Mouse (Mus musculus) heart, embryonic 15.5 days (tissue): ENCODE results near the gene Tmem183a. TPM values are rescaled to one million over a fixed set of nuclear protein-coding genes. Genes with fewer than 3 reads are reported as not detected.

Experiments
- ATAC-seq: fragments of 200-750 bp; cut with Nextera tagmentation; replicated peaks from 2 replicates; pipeline ENCODE4 v1.8.0; 2017; ENCODE audit warnings: low read depth, moderate TSS enrichment; ENCODE audit not compliant: insufficient number of reproducible peaks, insufficient read depth, low FRiP score
- H3K27ac ChIP-seq: fragments of 300-500 bp; sonication (generic); 2 replicates; pipeline ENCODE4 v1.5.1; 2015; ENCODE audit warnings: mild to moderate bottlenecking, inconsistent platforms
- H3K27me3 ChIP-seq: fragments of 300-500 bp; sonication (generic); 2 replicates; pipeline ENCODE4 v1.6.1; 2015; ENCODE audit warnings: inconsistent platforms
- H3K36me3 ChIP-seq: fragments of 300-500 bp; sonication (generic); 2 replicates; pipeline ENCODE4 v1.6.1; 2015; ENCODE audit warnings: mild to moderate bottlenecking, inconsistent platforms
- H3K4me1 ChIP-seq: fragments of 300-500 bp; sonication (generic); replicated peaks from 2 replicates; pipeline ENCODE4 v1.6.1; 2015; ENCODE audit warnings: inconsistent platforms
- H3K4me2 ChIP-seq: fragments of 300-500 bp; sonication (generic); 2 replicates; pipeline ENCODE4 v1.6.1; 2015; ENCODE audit warnings: inconsistent platforms, mild to moderate bottlenecking, moderate library complexity
- H3K4me3 ChIP-seq: fragments of 300-500 bp; sonication (generic); 2 replicates; pipeline ENCODE4 v1.5.1; 2015; ENCODE audit warnings: mild to moderate bottlenecking, inconsistent platforms
- H3K9ac ChIP-seq: fragments of 300-500 bp; sonication (generic); 2 replicates; pipeline ENCODE4 v1.6.1; 2015; ENCODE audit warnings: mild to moderate bottlenecking, inconsistent platforms
- H3K9me3 ChIP-seq: fragments of 300-500 bp; sonication (generic); replicated peaks from 2 replicates; pipeline ENCODE4 v1.6.1; 2016; ENCODE audit warnings: inconsistent platforms
- WGBS: fragments of 180-500 bp; shearing (Covaris S2); methylation state at CpG from one replicate; pipeline ENCODE4 v1.1.7; 2015; ENCODE audit warnings: mixed read lengths; 5-methylcytosine and 5-hydroxymethylcytosine counted together
- polyA plus RNA-seq: library from polyadenylated mRNA; unstranded; fragments of >200 nt; fragmentation: Nextera tagmentation; extraction: Ambion mirVana; gene quantifications from 2 replicates; pipeline ENCODE4 v1.2.1, GENCODE M21; 2015

Tmem183a gene
- polyA plus RNA-seq, 1 experiment from 2014 or later, result 53.0 TPM

DNA sequence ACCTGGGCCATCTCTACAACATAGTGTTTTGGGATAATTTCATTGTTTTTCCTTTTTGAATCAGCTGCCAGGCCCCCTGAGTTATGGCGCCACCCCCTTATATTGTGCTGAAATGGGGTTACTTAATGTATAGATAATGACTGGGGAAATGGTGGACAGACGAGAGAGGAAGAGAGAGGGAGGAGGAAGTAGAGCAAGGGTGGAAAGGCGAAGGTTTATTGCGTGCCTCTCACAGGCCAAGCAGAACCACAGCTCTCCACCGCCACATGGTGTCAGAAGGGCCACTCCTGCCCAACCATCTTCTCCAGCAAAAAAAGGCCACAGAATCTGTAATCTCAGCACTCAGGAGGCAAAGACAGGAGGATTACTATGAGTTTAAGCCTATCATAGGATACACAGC lies 46.6 kb downstream of the Tmem183a start:
- no peak overlapping the region for H3K27ac ChIP-seq
- H3K27me3 ChIP-seq, result no peaks in the 10 kb centered on the region
- H3K4me2 ChIP-seq, result no peak overlapping the region
- no peaks in the 10 kb centered on the region for H3K4me1 ChIP-seq
- no peaks in the 10 kb centered on the region for H3K9me3 ChIP-seq
- H3K9ac ChIP-seq, result no peak overlapping the region
- WGBS, result 84% methylated on average over 5 of the region's 5 CpGs
- no peak overlapping the region for H3K4me3 ChIP-seq
- no peak for ATAC-seq
- H3K36me3 ChIP-seq, result peaks cover 9% of the 10 kb centered on the region; the same call in 1 of the 2 replicates

DNA sequence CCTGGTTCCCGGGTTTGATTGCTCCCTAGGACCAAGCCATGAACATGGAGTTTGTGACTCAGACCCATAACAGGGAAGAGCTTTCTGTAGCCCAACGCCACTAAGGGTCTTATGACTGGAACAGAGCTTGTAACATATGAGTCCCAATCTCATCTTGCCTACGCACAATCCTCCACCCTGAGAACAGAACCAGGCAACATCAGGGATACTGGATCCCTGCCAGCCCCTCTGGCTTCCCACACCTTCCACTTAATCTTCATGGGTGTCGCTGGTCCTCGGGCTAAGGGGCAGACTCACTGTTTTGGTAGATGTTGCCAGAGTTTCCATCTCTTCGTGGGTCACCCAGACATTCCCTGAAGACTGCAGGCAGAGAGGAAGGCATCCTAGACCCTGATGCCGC lies 50.0 kb downstream of the Tmem183a start:
- Histone ChIP-seq H3K36me3 (peaks cover under 1% of the 10 kb centered on the region; the same call in 1 of the 2 replicates), H3K4me2 (no peak overlapping the region), H3K9ac (no peak overlapping the region), H3K4me1 (no peaks in the 10 kb centered on the region; the same call in 1 of the 2 replicates), H3K27ac (no peak overlapping the region), H3K4me3 (no peak overlapping the region), H3K27me3 (no peaks in the 10 kb centered on the region), H3K9me3 (no peaks in the 10 kb centered on the region)
- ATAC-seq, result no peak
- WGBS, result 81% methylated on average over 7 of the region's 7 CpGs

GRCm38 (mm10) chr1:134310729-134311128 lies 51.0 kb downstream of the Tmem183a start:
- Histone ChIP-seq H3K4me3 (no peak overlapping the region), H3K27me3 (no peaks in the 10 kb centered on the region), H3K4me1 (no peaks in the 10 kb centered on the region; the same call in 1 of the 2 replicates), H3K27ac (no peak overlapping the region), H3K4me2 (no peak overlapping the region), H3K36me3 (no peaks in the 10 kb centered on the region; the same call in 1 of the 2 replicates), H3K9ac (no peak overlapping the region), H3K9me3 (no peaks in the 10 kb centered on the region)
- WGBS, result 84% methylated on average over 3 of the region's 3 CpGs
- ATAC-seq, result no peak

- Histone ChIP-seq H3K27me3 (no peaks in the 10 kb centered on the region), H3K4me3 (no peak overlapping the region), H3K9ac (no peak overlapping the region), H3K27ac (no peak overlapping the region), H3K36me3 (no peaks in the 10 kb centered on the region; the same call in 1 of the 2 replicates), H3K4me2 (no peak overlapping the region), H3K9me3 (no peaks in the 10 kb centered on the region), H3K4me1 (no peaks in the 10 kb centered on the region; the same call in 1 of the 2 replicates)
- no peak for ATAC-seq
- 76% methylated on average over 2 of the region's 2 CpGs for WGBS
These were observed 51.5 kb downstream of the Tmem183a start for GRCm38 (mm10) chr1:134310291-134310690.

- H3K4me3 ChIP-seq, result no peak overlapping the region
- H3K9ac ChIP-seq, result no peak overlapping the region
- H3K4me2 ChIP-seq, result no peak overlapping the region
- H3K9me3 ChIP-seq, result no peaks in the 10 kb centered on the region
- peaks cover 17% of the 10 kb centered on the region for H3K4me1 ChIP-seq
- no peak for ATAC-seq
- WGBS, result 57% methylated on average over 10 of the region's 10 CpGs
- no peak overlapping the region for H3K27ac ChIP-seq
- no peaks in the 10 kb centered on the region for H3K27me3 ChIP-seq
- no peaks in the 10 kb centered on the region; the same call in 1 of the 2 replicates for H3K36me3 ChIP-seq
These were observed 54.4 kb downstream of the Tmem183a start for GRCm38 (mm10) chr1:134307409-134307808.

DNA sequence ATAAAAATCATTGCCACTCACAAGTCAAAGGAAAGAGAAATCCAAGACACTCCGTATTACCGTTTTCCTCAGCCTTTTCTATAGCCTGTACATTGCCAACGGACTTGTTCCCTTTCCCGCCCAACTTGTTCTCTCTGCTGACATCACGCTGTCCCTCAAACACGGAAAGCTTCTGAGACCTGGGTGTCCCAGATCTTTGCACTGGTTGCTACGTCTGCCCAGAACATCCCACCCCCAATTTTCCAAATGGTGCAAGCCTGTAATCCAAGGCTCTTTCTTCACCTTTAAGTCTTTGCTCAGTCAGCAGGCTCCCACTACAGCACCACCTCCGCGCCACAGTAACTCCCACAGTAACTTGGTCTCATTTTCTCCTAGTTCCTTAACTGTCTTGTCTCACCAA lies 56.8 kb downstream of the Tmem183a start:
- Histone ChIP-seq H3K27me3 (no peaks in the 10 kb centered on the region), H3K9ac (no peak overlapping the region), H3K36me3 (no peaks in the 10 kb centered on the region; the same call in 1 of the 2 replicates), H3K4me3 (no peak overlapping the region), H3K4me2 (no peak overlapping the region), H3K4me1 (peaks cover 24% of the 10 kb centered on the region), H3K9me3 (no peaks in the 10 kb centered on the region), H3K27ac (no peak overlapping the region)
- ATAC-seq, result no peak
- 95% methylated on average over 9 of the region's 9 CpGs for WGBS

GRCm38 (mm10) chr1:134302568-134303238 lies 59.1 kb downstream of the Tmem183a start:
- H3K27ac ChIP-seq, result peak overlapping the region; percentile 93
- peak overlapping the region; percentile 14 for H3K4me2 ChIP-seq
- H3K9ac ChIP-seq, result no peak overlapping the region
- ATAC-seq, result peak; percentile 51
- 15% methylated on average over 8 of the region's 8 CpGs for WGBS
- no peaks in the 10 kb centered on the region for H3K9me3 ChIP-seq
- H3K4me1 ChIP-seq, result peaks cover 36% of the 10 kb centered on the region
- H3K36me3 ChIP-seq, result no peaks in the 10 kb centered on the region
- H3K27me3 ChIP-seq, result 0 out of 2 replicates have a peak, but pooled peaks cover 5% of the 10 kb centered on the region
- H3K4me3 ChIP-seq, result no peak overlapping the region

GRCm38 (mm10) chr1:134298636-134299411 lies 63.0 kb downstream of the Tmem183a start:
- Histone ChIP-seq H3K27me3 (0 out of 2 replicates have a peak, but pooled peaks cover 5% of the 10 kb centered on the region), H3K27ac (no peak overlapping the region), H3K36me3 (no peaks in the 10 kb centered on the region; the same call in 1 of the 2 replicates), H3K4me3 (peak overlapping the region; percentile 55), H3K9me3 (no peaks in the 10 kb centered on the region), H3K9ac (peak overlapping the region; percentile 58), H3K4me2 (peak overlapping the region; percentile 92), H3K4me1 (peaks cover 34% of the 10 kb centered on the region)
- no peak for ATAC-seq
- WGBS, result 12% methylated on average over 44 of the region's 59 CpGs

- Histone ChIP-seq H3K9ac (no peak overlapping the region), H3K27me3 (0 out of 2 replicates have a peak, but pooled peaks cover 5% of the 10 kb centered on the region), H3K36me3 (no peaks in the 10 kb centered on the region; the same call in 1 of the 2 replicates), H3K4me3 (no peak overlapping the region), H3K4me1 (peaks cover 18% of the 10 kb centered on the region), H3K4me2 (no peak overlapping the region), H3K9me3 (no peaks in the 10 kb centered on the region), H3K27ac (no peak overlapping the region)
- 84% methylated on average over 8 of the region's 8 CpGs for WGBS
- ATAC-seq, result no peak
These were observed 64.5 kb downstream of the Tmem183a start for GRCm38 (mm10) chr1:134297265-134297664.
